Mouse (Mus musculus) embryonic fibroblast, embryonic 13.5 days (primary cell): ENCODE results near the gene Olfr10.

Experiments used
- CTCF ChIP-seq: IDR thresholded peaks from 2 replicates; pipeline ENCODE4 v1.5.1; 2011; ENCODE audit warnings: mild to moderate bottlenecking, control low read depth, low read length, moderate library complexity, borderline replicate concordance; ENCODE audit not compliant: insufficient read depth
- POLR2A ChIP-seq: IDR thresholded peaks from 2 replicates; pipeline ENCODE4 v1.6.1; 2011; ENCODE audit warnings: low read depth, mild to moderate bottlenecking, control low read depth, low read length, moderate library complexity

DNA sequence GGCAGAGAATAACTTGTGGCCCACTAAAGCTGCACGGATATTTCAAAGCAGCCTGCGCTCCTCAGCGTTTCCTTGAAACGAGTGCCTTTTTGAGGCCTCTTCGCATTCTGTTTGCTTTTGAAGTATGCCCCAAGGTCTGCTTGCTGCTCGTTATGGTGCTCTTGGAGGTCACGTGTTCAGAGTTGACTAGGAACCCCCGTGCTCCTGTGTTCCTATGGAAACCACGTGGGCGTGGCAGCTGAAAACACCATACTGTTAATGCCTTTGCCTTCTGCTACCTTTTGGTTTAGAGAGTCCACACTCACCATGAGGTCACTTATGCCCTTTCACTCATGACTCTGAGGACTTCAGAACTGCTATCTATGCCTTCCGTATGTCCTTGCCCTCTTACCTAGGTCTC, 39.9 kb upstream of the Olfr10 start:
- TF ChIP-seq CTCF (no peak), POLR2A (no peak)
